Mouse (Mus musculus) ES-E14 (cell line): ENCODE data around the gene Gm20481. TPM values are rescaled to one million over a fixed set of nuclear protein-coding genes. Genes with fewer than 3 reads are reported as not detected.
A peak's percentile ranks its signal among the peaks of the same experiment; 100 is the strongest.
"Not testable (repeated sequence)": the region's sequence is repeated elsewhere in the genome, so short reads cannot be mapped to it uniquely, and the experiment has no call there.

Source experiments
- DNase-seq: peaks from one replicate; pipeline ENCODE4 v3.0.0-alpha.2; 2013; ENCODE audit warnings: low read depth, low spot score
- H3K27ac ChIP-seq: 2 replicates; pipeline ENCODE4 v1.5.1; 2012; ENCODE audit warnings: low read depth, mild to moderate bottlenecking, low read length, moderate library complexity, mixed read lengths; ENCODE audit not compliant: poor library complexity, insufficient read depth, severe bottlenecking
- H3K36me3 ChIP-seq: 2 replicates; pipeline ENCODE4 v1.6.1; 2012; ENCODE audit warnings: mild to moderate bottlenecking, low read length, moderate library complexity, mixed read lengths; ENCODE audit not compliant: control insufficient read depth, poor library complexity, insufficient read depth, severe bottlenecking
- H3K4me1 ChIP-seq, 2 experiments: fragments of 150-350 bp in 1 of 2; sonication (generic) in 1 of 2; 2 replicates each; pipeline ENCODE4 v1.6.1; 2012; ENCODE audit warnings: low read length in 2 of 2, mild to moderate bottlenecking in 1 of 2, mixed read lengths in 1 of 2; ENCODE audit not compliant: control insufficient read depth in 2 of 2, insufficient read depth in 2 of 2, poor library complexity in 1 of 2
- H3K4me3 ChIP-seq, 2 experiments: fragments of 150-350 bp in 1 of 2; sonication (generic) in 1 of 2; 2 replicates each; pipeline ENCODE4 v1.5.1; 2012; ENCODE audit warnings: low read length in 2 of 2, low read depth in 1 of 2, mild to moderate bottlenecking in 1 of 2, mixed read lengths in 1 of 2; ENCODE audit not compliant: insufficient read depth in 1 of 2, poor library complexity in 1 of 2, severe bottlenecking in 1 of 2
- H3K9ac ChIP-seq: 2 replicates; pipeline ENCODE4 v1.6.1; 2012; ENCODE audit warnings: low read depth, mild to moderate bottlenecking, low read length, mixed read lengths; ENCODE audit not compliant: poor library complexity, insufficient read depth, severe bottlenecking
- H3K9me3 ChIP-seq: fragments of 150-350 bp; sonication (generic); 2 replicates; pipeline ENCODE4 v1.6.1; 2012; ENCODE audit warnings: low read depth, mild to moderate bottlenecking, low read length; ENCODE audit not compliant: control insufficient read depth, insufficient read depth
- CHD2 ChIP-seq: IDR thresholded peaks from 2 replicates; pipeline ENCODE4 v1.6.1; 2014; ENCODE audit warnings: mild to moderate bottlenecking, low read depth, low read length, inconsistent platforms
- HCFC1 ChIP-seq: IDR thresholded peaks from 2 replicates; pipeline ENCODE4 v1.6.1; 2012; ENCODE audit warnings: low read length, inconsistent platforms, borderline replicate concordance; ENCODE audit not compliant: insufficient read depth
- MAFK ChIP-seq: IDR thresholded peaks from 2 replicates; pipeline ENCODE4 v1.6.1; 2014; ENCODE audit warnings: mild to moderate bottlenecking, low read depth, low read length, inconsistent platforms; ENCODE audit not compliant: insufficient read depth
- ZC3H11A ChIP-seq: IDR thresholded peaks from 2 replicates; pipeline ENCODE4 v1.6.1; 2012; ENCODE audit warnings: low read depth, mild to moderate bottlenecking, inconsistent platforms, low read length, borderline replicate concordance
- ZNF384 ChIP-seq: IDR thresholded peaks from 2 replicates; pipeline ENCODE4 v1.6.1; 2012; ENCODE audit warnings: low read depth, low read length, inconsistent platforms
- in situ Hi-C, 2 experiments: fragments of 600-800 bp; cut with MboI; formaldehyde crosslinking; loops; one replicate each; pipeline ENCODE4 v1.15.1; 2025; ENCODE audit warnings: low sequenced_read_pairs in 2 of 2, inconsistent platforms in 1 of 2; ENCODE audit not compliant: unreplicated experiment in 2 of 2
- total RNA-seq: library from RNA; depleted of rRNA; stranded (reverse); fragments of 300-350 nt; gene quantifications from 2 replicates; pipeline ENCODE4 v1.2.3, GENCODE M21; 2012

Gm20481 gene
- total RNA-seq, 1 experiment, result 1.9 TPM

- Histone ChIP-seq H3K4me1 (peaks cover 11 to 19% of the 10 kb centered on the region in 2 experiments), H3K4me3 (peak overlapping the region in 1 of 2 experiments; percentile 69; a peak in 2 of 4 replicates), H3K9me3 (no peaks in the 10 kb centered on the region), H3K27ac (no peak overlapping the region), H3K36me3 (peaks cover 36% of the 10 kb centered on the region), H3K9ac (no peak overlapping the region; the same call in 1 of the 2 replicates)
- no peak for DNase-seq
- TF ChIP-seq CHD2 (no peak), MAFK (no peak), HCFC1 (no peak)
- in situ Hi-C loops, result loop anchor here in 1 of 2 experiments (25.0 kb wide), 1 partner anchor 109 kb away; the partner anchor contains the start of genes Csnk2b, Gpank1, Ly6g5b and Ly6g5c
These were observed 33.5 kb downstream of the Gm20481 start for GRCm38 (mm10) chr17:35003022-35003838.

GRCm38 (mm10) chr17:35004075-35004717 is 34.5 kb downstream of the Gm20481 start:
- in situ Hi-C loops, result loop anchor here in 1 of 2 experiments (25.0 kb wide), 1 partner anchor 108 kb away; the partner anchor contains the start of genes Csnk2b, Gpank1, Ly6g5b and Ly6g5c
- Histone ChIP-seq H3K9me3 (no peaks in the 10 kb centered on the region), H3K27ac (no peak overlapping the region), H3K4me3 (no peak overlapping the region), H3K36me3 (peaks cover 37% of the 10 kb centered on the region), H3K9ac (no peak overlapping the region; the same call in 1 of the 2 replicates), H3K4me1 (peaks cover 10 to 15% of the 10 kb centered on the region in 2 experiments)
- DNase-seq, result no peak
- TF ChIP-seq CHD2 (no peak), ZNF384 (no peak), ZC3H11A (no peak), HCFC1 (no peak), MAFK (no peak)

- H3K36me3 ChIP-seq, result peaks cover 43% of the 10 kb centered on the region
- H3K27ac ChIP-seq, result no peak overlapping the region
- TF ChIP-seq MAFK (no peak), ZC3H11A (no peak), HCFC1 (no peak), CHD2 (no peak), ZNF384 (no peak)
- DNase-seq, result no peak
- H3K4me3 ChIP-seq, result no peak overlapping the region
- no peak overlapping the region for H3K9ac ChIP-seq
- no peaks in the 10 kb centered on the region for H3K9me3 ChIP-seq
- H3K4me1 ChIP-seq, result peaks cover 10 to 13% of the 10 kb centered on the region in 2 experiments
- in situ Hi-C loops, result loop anchor here in 1 of 2 experiments (25.0 kb wide), 1 partner anchor 107 kb away; the partner anchor contains the start of genes Csnk2b, Gpank1, Ly6g5b and Ly6g5c
These were observed 35.4 kb downstream of the Gm20481 start for GRCm38 (mm10) chr17:35005158-35005557.

- Histone ChIP-seq H3K36me3 (peaks cover 51% of the 10 kb centered on the region), H3K4me1 (peaks cover 10 to 13% of the 10 kb centered on the region in 2 experiments)
- not testable (repeated sequence) for DNase-seq, H3K9ac ChIP-seq, H3K4me3 ChIP-seq, H3K27ac ChIP-seq, H3K9me3 ChIP-seq
- peak; percentile 66 for TF ChIP-seq ZNF384
- in situ Hi-C loops, result loop anchor here in 1 of 2 experiments (25.0 kb wide), 1 partner anchor 106 kb away; the partner anchor contains the start of genes Csnk2b, Gpank1, Ly6g5b and Ly6g5c
These were observed 36.2 kb downstream of the Gm20481 start for GRCm38 (mm10) chr17:35005902-35006301.
